Comparison of ENCODE assay signal across 8 mouse cellular contexts in genomic region chr8:8689454-8690145, GRCm38 (mm10). TPM values are rescaled to one million over a fixed set of nuclear protein-coding genes. Genes with fewer than 3 reads are reported as not detected.
DNase-seq lines count a peak whose midpoint lies in the region; ATAC-seq lines count a peak whose summit lies in the region.

No protein-coding gene starts in this region.

- H3K27ac ChIP-seq in hindbrain, embryonic 13.5 days = peak overlapping the region; percentile 98

- H3K27me3 ChIP-seq in hindbrain, embryonic 13.5 days = no peaks in the 10 kb centered on the region

- no peaks in the 10 kb centered on the region for H3K36me3 ChIP-seq in hindbrain, embryonic 13.5 days

- under 1% methylated on average over 61 of the region's 68 CpGs for WGBS in hindbrain, embryonic 13.5 days

- peak overlapping the region; percentile 73 for H3K4me2 ChIP-seq in hindbrain, embryonic 13.5 days

- ATAC-seq in hindbrain, embryonic 13.5 days (ENCODE audit: low FRiP score) = peak; percentile 86

- H3K4me3 ChIP-seq in hindbrain, embryonic 13.5 days = peak overlapping the region; percentile 94

- peaks cover 38% of the 10 kb centered on the region for H3K4me1 ChIP-seq in hindbrain, embryonic 13.5 days (replicated peaks)

- peak; percentile 77 for DNase-seq in Muller cell, postnatal 12 days (ENCODE audit: inconsistent ontology term)
- DNase-seq in cerebellum, adult 9-11 months = peak; percentile 64
- DNase-seq in frontal cortex, postnatal 14 days (ENCODE audit: low spot score in 2 of 2) = peak; percentile 47 to 65
- peak; percentile 68 to 69 for DNase-seq in layer of hippocampus, postnatal 36 days
- DNase-seq in lung, postnatal 25 days (ENCODE audit: low spot score) = peak; percentile 57
- DNase-seq in retina, postnatal 1 day = peak; percentile 82
- DNase-seq in thymus, postnatal 36 days = peak; percentile 57 to 75

- peak overlapping the region; percentile 98 for H3K9ac ChIP-seq in hindbrain, embryonic 13.5 days

- no peaks in the 10 kb centered on the region for H3K9me3 ChIP-seq in hindbrain, embryonic 13.5 days

RNA-seq across cellular contexts. Expression of gene Arglu1, which starts 0.7 kb away (rescaled TPM):
- 187 and 200 TPM in 2 replicates for polyA plus RNA-seq in hindbrain, embryonic 13.5 days (2015; fragmentation: Nextera tagmentation; extraction: Ambion mirVana)
- 100 to 1,000 TPM in 1 of 2 experiments, 10 to 100 TPM in 1; 93.3 to 101 TPM for total RNA-seq in layer of hippocampus, postnatal 36 days (2021)

RNA-seq across cellular contexts. Expression of gene Efnb2, which starts 28.6 kb away (rescaled TPM):
- 20.8 and 26.1 TPM in 2 replicates for polyA plus RNA-seq in hindbrain, embryonic 13.5 days (2015; fragmentation: Nextera tagmentation; extraction: Ambion mirVana)
- total RNA-seq in layer of hippocampus, postnatal 36 days (2021) = 10 to 100 TPM; 28.5 to 33.1 TPM

Comparison
In these comparisons a context has a peak if more than half of its experiments do, and no peak if none do; other contexts are left out.
1. Peak in every context shown above with its lines: DNase-seq, ATAC-seq, H3K4me3 ChIP-seq and H3K27ac ChIP-seq.